Mouse (Mus musculus) c-Kit-negative CD71-positive TER-119-positive erythroid progenitor cells, embryonic 14.5 days (primary cell): ENCODE data around the gene Ifitm3.
"Not testable (repeated sequence)": the region's sequence is repeated elsewhere in the genome, so short reads cannot be mapped to it uniquely, and the experiment has no call there.

Source experiments
- DNase-seq: peaks from one replicate; pipeline ENCODE4 v3.0.0-alpha.2; 2013; ENCODE audit warnings: low read depth, low spot score

Ifitm3 gene

DNA sequence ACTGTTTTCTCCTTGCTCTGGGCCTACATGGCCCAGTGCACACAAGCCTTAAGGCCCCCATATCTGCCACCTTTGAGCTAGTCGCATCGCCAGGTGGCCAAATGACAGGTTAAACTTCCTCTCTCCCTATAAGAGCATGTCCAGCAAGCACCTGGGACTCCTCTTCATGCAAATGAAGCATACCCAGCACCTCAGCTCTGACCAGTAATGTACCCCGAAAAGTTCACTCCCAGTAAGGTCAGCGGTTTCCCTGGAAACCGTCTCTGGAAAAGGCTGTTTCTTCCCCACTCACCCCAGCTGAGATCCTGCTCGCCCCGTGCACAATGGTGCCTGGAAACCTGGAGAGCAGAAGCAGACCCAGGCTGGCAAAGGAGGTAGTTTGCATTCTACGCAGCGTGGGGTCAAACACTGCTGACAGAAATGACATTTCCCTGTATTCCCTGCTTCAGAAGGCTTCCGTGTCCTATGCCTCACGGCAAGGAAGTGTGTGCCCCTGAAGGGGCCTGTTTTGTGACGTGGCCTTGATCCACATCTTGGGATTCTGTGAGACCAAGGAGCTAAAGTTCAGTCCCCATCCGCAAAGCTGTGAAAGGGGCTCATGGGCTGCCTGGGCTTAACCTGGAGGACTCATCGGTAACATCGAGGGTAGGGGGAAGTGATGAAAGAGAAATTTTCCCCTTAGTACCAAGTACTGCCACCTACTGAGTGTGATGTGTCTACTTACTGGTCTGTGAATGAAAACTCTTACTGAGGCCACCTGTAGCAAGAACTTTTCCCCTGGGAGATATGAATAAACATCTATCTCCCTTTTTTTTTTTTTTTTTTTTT is 9.5 kb downstream of the Ifitm3 start:
- no peak for DNase-seq

DNA sequence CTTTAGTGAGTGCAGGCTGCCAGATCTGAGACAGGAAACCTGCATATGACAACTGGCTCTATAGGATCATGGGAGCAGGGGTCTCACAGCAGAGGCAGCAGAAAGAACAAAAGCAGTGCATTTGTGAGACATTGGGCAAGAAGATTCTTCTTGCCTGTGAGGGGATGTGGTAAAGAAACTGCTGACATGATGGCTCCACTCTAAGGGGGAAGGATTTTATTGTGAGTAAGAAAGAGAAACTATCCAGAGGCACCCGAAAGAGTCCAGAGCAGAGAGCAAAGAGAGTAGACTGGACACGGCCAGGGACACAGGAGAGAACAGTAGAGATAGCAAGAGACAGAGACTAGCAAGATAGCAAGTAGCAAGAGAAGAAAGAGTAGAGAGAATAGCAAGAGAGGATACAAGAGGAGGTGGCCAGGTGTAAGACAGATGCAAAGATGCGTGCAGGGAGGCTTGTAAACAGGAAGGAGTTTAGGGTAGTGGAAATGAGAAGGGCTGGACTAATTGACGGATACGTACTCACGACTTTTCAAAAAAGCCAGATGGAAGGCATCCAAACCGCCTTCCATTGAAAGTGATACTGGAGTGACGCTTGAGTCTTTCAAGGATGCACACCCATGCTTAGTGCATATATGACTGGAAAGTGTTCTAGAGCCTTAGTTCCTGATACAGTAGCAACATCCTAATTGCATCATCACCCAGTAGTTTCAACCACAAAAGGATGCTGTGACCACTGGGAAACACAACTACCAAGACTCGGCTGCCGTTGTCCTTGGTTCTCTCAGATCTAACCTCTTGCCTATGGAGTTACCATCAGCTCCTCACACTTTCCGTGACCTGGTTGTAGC is 11.5 kb downstream of the Ifitm3 start:
- DNase-seq = no peak

DNA sequence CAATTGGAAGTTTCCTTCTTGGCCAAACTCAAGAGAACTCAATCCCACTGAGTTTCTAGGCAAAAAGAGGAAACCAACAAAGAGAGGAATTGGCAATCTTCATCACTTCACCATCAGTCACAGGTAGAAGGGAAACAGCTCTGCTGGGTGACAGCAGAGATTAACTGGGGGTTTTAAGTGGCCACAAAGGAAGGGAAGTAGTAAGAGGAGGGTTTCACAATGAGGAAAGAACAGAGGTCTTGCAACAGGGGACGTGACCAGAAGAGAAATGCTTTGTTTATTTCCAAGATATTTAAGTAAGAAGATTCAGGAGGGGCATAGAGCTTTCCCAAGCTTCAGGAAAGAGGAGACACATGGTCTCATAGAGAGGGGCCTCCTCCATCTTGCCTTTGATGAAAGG is 12.8 kb downstream of the Ifitm3 start:
- no peak for DNase-seq

DNA sequence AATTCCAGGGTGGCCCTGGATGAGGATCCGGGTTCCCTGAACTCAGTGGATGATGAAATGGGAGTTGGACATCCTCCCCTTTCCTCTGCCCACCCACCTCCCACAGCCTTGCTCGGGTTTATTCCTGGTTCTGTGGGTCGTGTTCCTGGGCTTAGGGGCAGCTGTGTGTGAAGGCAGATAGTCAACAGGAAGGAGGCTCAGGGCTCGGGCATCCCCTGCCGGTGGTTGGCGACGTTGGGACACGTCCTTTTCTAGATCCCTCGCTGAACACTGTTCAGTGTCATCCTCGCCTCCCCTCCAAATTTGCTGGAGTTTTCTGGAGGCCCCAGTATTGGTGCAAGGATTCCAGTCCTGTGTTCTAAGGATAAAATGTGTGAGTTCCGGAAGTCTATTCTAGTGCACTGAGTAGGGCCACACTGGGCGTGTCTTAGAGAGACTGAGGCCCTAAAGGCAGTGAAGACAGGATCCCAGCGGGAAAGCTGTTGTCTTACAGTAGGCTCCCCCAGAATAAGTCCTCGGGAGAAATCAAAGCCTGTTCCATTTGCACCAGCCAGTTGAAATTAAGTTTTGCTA is 19.4 kb downstream of the Ifitm3 start:
- DNase-seq = no peak

DNA sequence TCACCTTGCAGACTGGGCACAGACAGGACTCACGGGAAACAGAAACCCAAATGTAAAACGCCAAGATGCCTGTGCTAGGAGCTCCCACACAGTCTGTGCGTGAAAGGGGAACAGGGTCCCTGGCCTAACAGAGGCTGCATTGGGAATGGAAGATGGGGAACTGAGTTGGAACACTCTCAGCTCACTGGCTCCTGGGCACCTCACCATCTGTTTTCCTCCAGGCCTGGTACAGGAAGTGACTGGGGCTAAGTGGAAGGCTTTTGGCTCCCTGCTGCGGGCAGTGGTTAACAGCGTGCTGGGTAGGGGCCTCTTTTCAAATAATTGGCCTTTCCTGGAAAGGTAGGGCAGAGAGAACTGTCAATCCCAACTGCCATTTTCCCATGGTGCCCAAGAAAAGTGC is 19.9 kb downstream of the Ifitm3 start:
- no peak for DNase-seq

DNA sequence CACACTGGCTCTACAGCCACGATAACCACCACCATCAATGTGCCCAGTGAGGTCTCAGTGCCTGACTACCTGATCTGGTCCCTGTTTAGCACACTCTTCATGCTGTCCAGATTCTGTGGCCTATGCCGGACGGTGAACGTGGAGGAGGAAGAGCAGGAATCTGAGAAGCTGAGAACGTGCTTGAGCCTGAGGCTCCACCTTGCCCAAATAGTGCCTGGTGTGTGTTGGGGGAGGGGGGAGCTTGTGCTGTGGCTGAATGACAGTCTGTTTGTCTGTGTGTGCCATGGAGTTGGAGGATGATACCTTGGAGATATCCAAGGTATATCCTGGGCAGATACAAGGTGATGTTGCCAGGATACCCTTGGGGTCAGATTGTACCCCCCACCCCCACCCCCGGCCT is 20.4 kb downstream of the Ifitm3 start:
- no peak for DNase-seq

DNA sequence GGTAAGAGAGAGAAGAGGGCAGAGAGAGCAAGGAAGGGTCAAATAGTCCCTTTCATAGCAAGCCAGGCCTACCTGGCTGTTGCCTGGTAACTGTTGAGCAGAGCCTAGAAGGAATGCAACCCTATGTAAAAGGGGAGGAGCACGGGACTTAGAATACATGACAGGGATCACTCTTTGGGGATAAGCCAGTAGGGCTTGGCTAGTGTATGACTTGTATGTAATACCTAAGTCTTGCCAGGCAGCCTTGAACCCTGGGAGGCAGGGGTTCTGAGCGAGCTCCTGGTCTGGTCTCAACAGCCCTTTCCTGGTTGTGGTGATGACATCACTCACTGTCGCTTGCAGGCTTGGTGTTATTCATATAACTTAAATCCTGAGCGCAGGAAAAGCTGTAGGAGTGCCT is 21.5 kb downstream of the Ifitm3 start:
- no peak for DNase-seq

DNA sequence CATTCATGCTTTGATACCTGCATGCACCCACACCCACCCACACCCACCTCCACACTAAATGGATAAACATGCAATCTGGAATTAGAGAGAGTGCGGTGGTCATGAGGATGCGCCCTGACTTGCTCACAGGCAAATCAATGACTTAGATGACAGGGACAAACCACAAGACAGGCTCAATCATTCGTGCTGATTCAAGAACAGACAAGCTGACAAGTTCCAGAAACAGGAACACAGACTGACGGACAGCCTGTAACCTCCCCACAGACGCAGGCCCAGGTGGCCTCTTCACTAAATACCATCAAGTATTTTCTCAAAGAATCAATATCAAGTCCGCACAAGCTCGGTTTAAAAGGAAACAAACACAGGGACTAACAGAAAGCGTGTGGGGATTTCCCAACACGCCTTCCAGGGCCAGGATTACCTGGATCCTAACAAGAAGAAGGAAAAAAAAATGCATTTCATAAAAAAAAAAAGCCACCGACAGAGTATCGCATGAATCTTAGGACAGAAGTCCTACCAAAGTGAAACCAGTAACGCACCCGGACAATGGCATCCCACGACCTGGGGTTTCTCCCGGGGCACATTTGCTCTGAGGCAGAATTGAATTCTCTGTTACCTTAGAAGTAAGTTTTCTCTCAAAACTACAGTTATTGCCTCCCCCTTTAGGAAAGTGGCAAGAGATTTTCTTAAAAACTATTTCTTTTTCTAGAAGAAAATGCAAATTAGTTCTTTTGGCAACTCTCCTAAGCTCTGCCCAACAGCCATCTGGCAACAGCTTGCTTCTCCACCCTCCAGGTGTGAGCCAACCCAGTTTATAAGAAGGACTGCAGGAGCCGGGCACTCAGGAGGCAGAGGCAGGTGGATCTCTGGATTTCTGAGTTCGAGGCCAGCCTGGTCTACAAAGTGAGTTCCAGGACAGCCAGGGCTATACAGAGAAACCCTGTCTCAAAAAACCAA is 23.1 kb downstream of the Ifitm3 start:
- no peak for DNase-seq

DNA sequence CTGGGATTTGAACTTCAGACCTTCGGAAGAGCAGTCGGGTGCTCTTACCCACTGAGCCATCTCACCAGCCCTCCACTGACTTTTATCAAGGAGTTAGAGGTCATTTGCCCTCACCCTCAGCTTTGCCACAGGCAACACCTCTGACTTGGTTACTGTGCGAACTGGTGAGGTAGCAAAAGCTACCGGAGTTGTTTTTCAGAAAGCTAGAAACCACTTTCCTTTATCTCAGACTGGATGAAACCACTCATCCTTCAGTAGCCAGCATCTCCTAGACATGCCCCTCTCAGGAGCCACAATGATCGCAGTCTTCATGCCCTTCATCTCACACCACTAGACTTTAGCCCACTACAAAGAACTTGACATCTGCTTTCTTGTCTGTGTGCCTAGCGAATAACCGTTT is 27.6 kb downstream of the Ifitm3 start:
- DNase-seq = no peak

DNA sequence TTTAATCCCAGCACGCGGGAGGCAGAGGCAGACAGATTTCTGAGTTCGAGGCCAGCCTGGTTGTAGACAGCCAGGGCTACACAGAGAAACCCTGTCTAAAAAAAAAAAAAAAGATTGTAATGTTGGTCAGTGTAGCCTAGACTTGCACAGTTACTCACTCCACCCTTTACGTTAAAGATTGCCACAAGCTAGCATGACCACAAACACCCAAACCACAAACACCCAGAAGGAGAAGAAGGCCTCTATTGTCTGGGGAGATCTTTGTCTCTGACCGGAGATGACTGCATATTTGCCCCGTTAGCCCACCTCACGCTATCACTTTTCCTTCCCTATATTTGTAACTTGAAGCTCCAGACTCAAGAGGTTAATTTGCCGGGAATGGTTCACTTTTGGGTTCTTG is 28.9 kb downstream of the Ifitm3 start:
- no peak for DNase-seq

DNA sequence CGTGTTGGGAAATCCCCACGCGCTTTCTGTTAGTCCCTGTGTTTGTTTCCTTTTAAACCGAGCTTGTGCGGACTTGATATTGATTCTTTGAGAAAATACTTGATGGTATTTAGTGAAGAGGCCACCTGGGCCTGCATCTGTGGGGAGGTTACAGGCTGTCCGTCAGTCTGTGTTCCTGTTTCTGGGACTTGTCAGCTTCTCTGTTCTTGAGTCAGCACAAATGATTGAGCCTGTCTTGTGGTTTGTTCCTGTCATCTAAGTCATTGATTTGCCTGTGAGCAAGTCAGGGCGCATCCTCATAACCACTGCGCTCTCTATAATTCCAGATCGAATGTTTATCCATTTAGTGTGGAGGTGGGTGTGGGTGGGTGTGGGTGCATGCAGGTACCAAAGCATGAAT is 33.9 kb downstream of the Ifitm3 start:
- DNase-seq = not testable (repeated sequence)

DNA sequence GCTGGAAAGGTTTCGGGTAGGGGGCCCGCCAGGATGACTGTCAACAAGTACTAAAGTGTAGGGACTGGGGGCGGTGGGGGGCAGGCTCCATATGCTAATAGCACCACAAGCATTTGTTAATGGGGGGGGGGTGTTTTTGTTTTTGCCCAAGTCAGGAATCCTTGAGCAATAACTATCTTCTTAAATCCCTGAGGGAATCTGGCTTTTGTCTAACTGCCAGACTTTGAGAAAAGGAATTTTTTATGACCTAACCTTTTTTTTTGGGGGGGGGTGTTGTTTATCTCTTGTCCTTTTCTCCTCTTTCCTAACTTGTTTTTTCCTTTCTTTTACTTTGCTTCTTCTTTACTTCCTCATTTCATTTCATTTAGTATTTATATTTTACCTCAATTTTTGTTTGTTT is 35.1 kb downstream of the Ifitm3 start:
- no peak for DNase-seq

DNA sequence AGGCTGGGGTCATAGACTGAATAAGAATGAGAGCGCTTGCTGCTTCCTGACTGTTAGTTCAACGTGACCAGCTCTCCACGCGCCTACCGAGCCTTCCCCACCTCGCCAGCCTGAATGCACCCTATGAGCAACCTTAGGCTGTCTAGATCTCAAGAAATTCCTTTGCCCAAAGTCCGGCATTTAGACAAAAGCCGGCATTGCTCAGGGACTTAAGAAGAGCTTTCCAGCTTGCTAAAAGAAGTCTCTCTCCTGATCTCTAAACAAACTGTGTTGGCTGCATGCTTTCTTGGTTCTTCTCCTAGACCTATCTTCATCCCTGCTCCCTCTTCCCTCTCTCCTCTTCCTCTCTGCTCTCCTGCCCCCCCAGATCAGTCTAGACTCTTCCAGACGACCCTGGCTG is 35.6 kb downstream of the Ifitm3 start:
- no peak for DNase-seq

DNA sequence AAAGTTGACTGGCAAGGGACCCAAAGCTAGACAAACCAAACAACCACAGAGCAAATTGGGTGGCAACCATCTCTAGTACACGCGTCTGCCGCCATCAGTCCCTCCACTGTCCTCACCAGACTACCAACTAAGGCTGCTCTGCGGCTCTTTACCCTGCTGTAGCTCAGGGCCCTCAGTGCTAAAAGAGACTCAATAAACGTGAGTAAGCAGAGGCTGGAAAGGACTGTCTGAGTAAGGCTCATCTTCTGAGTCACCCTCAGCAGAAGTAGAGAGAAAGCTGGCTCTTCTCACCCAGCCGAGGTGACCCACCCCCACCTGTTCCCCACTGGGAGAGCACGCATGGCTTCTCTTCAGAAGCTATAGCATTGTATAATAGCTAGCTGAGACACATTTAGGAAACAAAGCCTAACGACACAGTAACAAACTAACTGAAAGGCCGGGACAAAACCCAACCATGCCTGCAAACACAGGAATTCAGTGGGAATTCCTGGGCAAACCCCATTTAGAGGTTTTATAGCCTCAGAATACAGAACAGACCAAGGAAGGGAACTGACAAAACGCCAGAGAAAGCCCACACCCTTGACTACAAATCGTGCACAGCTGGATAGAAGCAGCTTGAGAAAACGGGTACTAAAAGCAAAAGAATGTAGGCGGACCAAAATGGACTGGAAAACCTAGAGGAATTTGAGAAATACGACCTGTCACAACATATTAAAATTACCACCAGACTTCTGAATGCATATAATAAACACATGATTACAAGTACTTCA is 37.0 kb downstream of the Ifitm3 start:
- no peak for DNase-seq

DNA sequence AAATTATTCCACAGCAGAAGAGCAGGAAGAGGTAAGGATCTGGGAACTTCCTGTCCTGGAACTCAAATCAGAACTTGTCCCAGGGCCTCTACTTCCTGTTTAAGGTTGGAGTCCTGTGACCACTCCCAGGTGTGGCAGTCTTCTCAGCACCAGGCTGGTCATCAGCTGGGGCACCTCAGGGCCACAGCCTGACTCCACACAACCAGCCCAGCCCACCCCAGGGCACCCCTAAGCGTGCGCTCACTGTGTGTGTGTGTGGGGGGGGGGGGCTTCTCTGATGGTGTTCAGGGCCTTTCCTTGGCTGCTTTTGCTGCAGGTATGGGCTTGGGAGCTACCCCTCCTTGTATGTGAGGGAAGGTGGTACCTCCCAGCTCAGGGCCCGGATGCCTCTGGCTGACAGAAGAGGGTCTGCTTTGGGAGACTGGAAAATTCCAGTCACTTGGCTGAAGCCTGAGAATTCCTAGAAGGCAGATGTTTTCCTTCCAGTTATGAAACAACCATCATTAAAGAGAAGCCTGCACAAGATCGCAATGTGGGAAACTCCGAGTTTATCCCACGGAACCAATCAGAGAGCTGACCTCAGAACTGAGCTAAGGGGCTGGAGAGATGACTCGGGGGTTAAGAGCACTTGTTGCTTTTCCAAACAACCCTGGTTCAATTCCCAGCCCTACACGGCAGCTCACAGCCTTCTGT is 38.9 kb downstream of the Ifitm3 start:
- no peak for DNase-seq

DNA sequence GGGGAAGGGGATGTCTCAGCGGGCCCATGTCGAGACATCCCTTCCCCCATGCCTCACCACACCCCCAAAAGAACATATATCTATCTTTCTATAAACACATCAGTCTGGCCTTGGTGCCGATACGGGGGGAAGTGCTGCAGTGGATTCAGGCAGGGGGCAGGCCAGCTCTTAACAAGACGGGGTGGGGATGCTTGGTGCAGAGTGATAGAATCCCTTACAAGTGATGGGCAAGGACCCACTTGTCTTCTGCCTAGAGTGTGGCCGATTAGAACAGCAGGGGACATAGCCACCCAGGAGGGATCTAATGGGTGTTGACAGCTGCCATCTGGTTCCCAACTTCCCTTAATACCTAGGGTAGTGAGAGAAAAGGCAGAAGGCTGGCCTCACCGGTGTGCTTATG is 39.6 kb downstream of the Ifitm3 start:
- no peak for DNase-seq

DNA sequence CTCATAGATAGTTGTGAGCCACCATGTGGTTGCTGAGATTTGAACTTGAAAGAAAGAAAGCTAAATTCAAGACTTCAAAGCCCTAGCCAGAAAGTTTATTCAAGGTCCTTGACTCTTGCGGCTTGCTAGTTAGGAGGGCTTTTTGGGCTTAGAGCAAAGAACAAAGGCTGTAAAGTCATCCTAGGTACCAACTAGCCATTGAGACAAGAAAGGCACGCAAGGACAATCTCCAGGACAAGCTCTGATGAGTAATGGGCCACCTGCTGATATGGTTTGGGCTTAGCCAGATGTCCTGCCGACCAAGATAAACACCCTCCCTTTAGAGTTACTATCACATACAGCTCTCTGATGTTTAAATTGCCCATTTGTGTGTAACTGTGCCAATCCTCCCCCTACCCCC is 41.9 kb downstream of the Ifitm3 start:
- DNase-seq = not testable (repeated sequence)

DNA sequence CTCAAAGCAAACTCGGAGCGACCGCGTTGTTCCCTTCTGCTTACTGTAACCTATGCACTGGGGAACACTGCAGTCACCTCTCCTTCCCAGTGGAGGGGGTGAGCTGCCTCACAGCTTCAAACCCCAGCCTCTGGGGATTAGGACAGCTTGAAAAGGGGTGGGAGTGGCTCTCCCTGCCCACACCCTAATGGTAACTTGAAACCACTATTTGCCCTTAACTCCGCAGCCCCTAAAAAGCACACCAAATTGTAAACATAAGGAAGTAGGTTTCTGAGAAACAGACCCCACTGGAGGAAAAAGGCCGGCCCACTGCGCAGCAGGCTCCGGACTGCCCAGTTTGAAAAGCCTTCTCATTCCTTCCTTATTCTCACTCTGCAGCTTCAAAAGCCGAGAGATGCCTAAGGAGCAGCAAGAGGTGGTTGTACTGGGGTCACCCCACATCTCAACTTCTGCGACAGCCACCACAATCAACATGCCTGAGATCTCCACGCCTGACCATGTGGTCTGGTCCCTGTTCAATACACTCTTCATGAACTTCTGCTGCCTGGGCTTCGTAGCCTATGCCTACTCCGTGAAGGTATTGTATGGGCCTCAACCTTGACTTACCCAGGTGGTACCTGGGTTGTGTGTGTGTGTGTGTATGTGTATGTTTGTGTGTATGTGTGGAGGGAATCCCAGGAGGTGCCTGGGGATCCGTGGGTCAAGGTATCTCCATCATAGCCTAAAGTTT is 42.5 kb downstream of the Ifitm3 start:
- no peak for DNase-seq

DNA sequence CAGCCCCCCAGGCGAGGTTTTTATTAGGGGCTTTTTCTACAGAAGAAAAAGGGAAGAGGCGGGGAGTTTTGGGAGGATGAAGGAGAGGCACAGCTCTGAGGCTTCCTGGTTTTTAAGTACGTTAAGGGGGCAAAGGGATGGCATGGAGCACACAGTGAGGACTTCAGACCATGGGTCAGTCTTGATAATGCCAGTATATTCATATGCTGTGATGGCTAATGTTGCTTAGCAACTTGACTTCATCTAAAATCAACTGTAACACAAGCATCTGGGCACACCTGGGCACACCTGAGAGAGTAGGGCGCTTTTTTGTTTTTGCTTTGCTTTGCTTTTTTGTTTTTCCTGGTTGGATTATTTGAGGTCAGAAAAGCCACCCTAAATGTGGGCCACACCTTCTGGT is 43.6 kb downstream of the Ifitm3 start, which contains the start of gene Ifitm1:
Gene Ifitm1, plus strand, starts transcription at position 301 of the 400 bp plus-strand sequence.
- no peak for DNase-seq
